ENCODE assay signal across 15 mouse cellular contexts in the genomic region with DNA sequence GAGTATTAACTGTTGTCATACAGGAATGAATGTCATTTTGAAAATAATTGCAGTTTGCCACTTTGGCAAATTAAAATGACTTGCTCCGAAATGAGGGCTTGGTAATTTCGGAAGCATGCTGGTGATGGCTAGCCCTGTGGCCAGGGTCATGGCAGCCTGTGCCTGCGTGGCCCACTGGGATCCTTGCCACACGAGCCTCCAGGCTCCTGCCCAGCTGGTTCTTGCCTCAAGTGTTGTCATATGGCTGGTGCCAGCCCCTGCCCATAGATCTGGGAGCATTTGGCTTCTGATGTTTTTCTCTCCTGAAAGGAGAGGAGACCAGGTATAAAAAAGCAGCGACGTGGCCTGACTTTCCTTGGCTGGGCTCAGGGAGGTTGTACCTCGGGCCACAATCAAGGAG.
DNase-seq lines count a peak whose midpoint lies in the region; ATAC-seq and TF ChIP-seq lines count a peak whose summit lies in the region.
"Had no signal": no experiment of that assay in that cellular context is flagged by ENCODE, and none has a peak within 500 bp of the region (broad histone marks: within the 10 kb centered on the region; RNA-seq: fewer than 3 reads in every experiment).

No protein-coding gene starts in this region.

- no peak for TF ChIP-seq CTCF in kidney, adult 2 months (conservative IDR thresholded peaks at IDR 0.05; ENCODE audit: insufficient read depth, insufficient read length, low read depth, low read length)
- TF ChIP-seq CTCF in brain, embryonic 14.5 days (IDR thresholded peaks at IDR 0.05; ENCODE audit: borderline replicate concordance, extremely low read depth, insufficient read depth, insufficient read length) = no peak

- H3K27ac ChIP-seq in kidney, embryonic 15.5 days = 0 out of 2 replicates have a peak overlapping the region, but pooled peaks have one; percentile 27
- H3K27ac ChIP-seq in kidney, adult 2 months (ENCODE audit: insufficient read depth, low read depth, low read length) = no peak overlapping the region
- H3K27ac ChIP-seq: embryonic facial prominence, embryonic 15.5 days; liver, embryonic 12.5 days; midbrain, embryonic 15.5 days; neural tube, embryonic 12.5 days had no signal

- no peak overlapping the region for H3K4me2 ChIP-seq in kidney, embryonic 15.5 days
- H3K4me2 ChIP-seq: embryonic facial prominence, embryonic 15.5 days; liver, embryonic 12.5 days; midbrain, embryonic 15.5 days; neural tube, embryonic 12.5 days had no signal

- ATAC-seq in kidney, embryonic 15.5 days (replicated peaks; ENCODE audit: low FRiP score) = no peak
- ATAC-seq: liver, embryonic 12.5 days; midbrain, embryonic 15.5 days had no signal

- no peak overlapping the region for H3K4me3 ChIP-seq in kidney, embryonic 15.5 days (replicated peaks)
- no peak overlapping the region for H3K4me3 ChIP-seq in kidney, adult 2 months (ENCODE audit: insufficient read depth, low read depth, low read length)
- H3K4me3 ChIP-seq: embryonic facial prominence, embryonic 15.5 days; liver, embryonic 12.5 days; midbrain, embryonic 15.5 days; neural tube, embryonic 12.5 days had no signal

- peaks cover 22% of the 10 kb centered on the region for H3K4me1 ChIP-seq in kidney, embryonic 15.5 days
- no peaks in the 10 kb centered on the region; the same call in 1 of the 2 replicates for H3K4me1 ChIP-seq in kidney, adult 2 months (ENCODE audit: control insufficient read depth, insufficient read depth, low read length)
- H3K4me1 ChIP-seq: embryonic facial prominence, embryonic 15.5 days; liver, embryonic 12.5 days; midbrain, embryonic 15.5 days had no signal

- TF ChIP-seq POLR2A in kidney, adult 2 months (IDR thresholded peaks at IDR 0.05; ENCODE audit: low read depth, low read length) = no peak
- TF ChIP-seq POLR2A in brain, embryonic 14.5 days (IDR thresholded peaks at IDR 0.05; ENCODE audit: borderline replicate concordance, extremely low read depth, insufficient read depth, insufficient read length, poor library complexity, severe bottlenecking) = no peak

- H3K27me3 ChIP-seq in kidney, embryonic 15.5 days = no peaks in the 10 kb centered on the region
- H3K27me3 ChIP-seq in kidney, adult 2 months (replicated peaks; ENCODE audit: control insufficient read depth, insufficient read depth, low read length) = no peaks in the 10 kb centered on the region
- H3K27me3 ChIP-seq: embryonic facial prominence, embryonic 15.5 days; liver, embryonic 12.5 days; midbrain, embryonic 15.5 days; neural tube, embryonic 12.5 days had no signal

- H3K9ac ChIP-seq in kidney, embryonic 15.5 days = no peak overlapping the region
- H3K9ac ChIP-seq: embryonic facial prominence, embryonic 15.5 days; liver, embryonic 12.5 days; midbrain, embryonic 15.5 days; neural tube, embryonic 12.5 days had no signal

- H3K9me3 ChIP-seq in kidney, embryonic 15.5 days (replicated peaks) = no peaks in the 10 kb centered on the region
- H3K9me3 ChIP-seq: embryonic facial prominence, embryonic 15.5 days; liver, embryonic 12.5 days; midbrain, embryonic 15.5 days; neural tube, embryonic 12.5 days had no signal

- peak; percentile 30 for DNase-seq in cerebellum, adult 11 months
- DNase-seq in cerebellum, adult 8-10 months = no peak
- DNase-seq in kidney, adult 2 months = no peak
- peak; percentile 39 for DNase-seq in brain, embryonic 14.5 days (ENCODE audit: low read depth)
- DNase-seq in cerebellum, postnatal 25 days = peak; percentile 60 to 73
- no peak for DNase-seq in retina, embryonic 14.5 days (ENCODE audit: low spot score)
- DNase-seq in natural killer cell, adult 2 months (ENCODE audit: low spot score in 2 of 2) = no peak
- DNase-seq: B cell, adult 2 months; right cerebral cortex, postnatal 4 days; thymus, postnatal 4 days had no signal

- WGBS in kidney, embryonic 15.5 days = 83% methylated on average over 7 of the region's 7 CpGs
- WGBS in kidney, adult 2 months = 80% methylated on average over 7 of the region's 7 CpGs

- peaks cover 74% of the 10 kb centered on the region for H3K36me3 ChIP-seq in kidney, embryonic 15.5 days
- H3K36me3 ChIP-seq in kidney, adult 2 months (ENCODE audit: control insufficient read depth, insufficient read depth, low read length) = no peaks in the 10 kb centered on the region; the same call in none of the 2 replicates
- H3K36me3 ChIP-seq: liver, embryonic 12.5 days; midbrain, embryonic 15.5 days had no signal

Comparison
In these comparisons a context has a peak if more than half of its experiments do, and no peak if none do; other contexts are left out.
1. DNase-seq: peak in cerebellum, adult 11 months (single experiment), brain, embryonic 14.5 days (single experiment) and cerebellum, postnatal 25 days (2 of 2); none in cerebellum, adult 8-10 months (single experiment), kidney, adult 2 months (single experiment), retina, embryonic 14.5 days (single experiment) and natural killer cell, adult 2 months (0 of 2).